ENCODE assay signal across 8 mouse cellular contexts in the genomic region with DNA sequence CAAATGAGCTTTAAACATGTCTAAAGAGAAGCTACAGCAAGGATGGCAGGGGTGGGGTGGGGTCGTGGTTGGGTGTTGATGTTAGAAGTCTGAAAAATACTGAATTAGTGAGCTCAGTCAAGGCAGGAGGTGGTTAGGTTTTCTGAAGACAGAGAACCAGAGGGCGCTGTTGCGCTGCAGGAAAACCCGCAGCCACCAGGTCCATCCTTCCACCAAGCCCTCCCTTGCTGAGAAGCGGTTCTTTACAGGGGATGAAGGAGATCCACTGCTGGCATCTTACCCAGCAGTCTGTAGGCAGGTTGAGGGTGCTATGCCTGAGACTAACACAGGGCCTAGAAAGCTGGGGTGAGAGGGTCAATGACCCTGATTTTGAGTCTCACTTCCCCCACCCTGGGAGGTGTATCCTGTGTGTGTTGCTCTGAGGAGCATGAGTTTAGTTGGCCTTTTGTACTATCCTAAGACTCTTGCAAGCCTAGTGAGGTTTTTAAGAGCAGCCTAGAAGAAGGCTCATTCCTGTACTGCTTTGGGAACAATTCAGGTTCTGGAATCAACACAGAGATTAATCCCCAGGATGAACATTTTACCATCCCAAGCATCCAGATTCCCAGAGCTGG. TPM values are rescaled to one million over a fixed set of nuclear protein-coding genes. Genes with fewer than 3 reads are reported as not detected.
A peak's percentile ranks its signal among the peaks of the same experiment; 100 is the strongest.
DNase-seq lines count a peak whose midpoint lies in the region; ATAC-seq and TF ChIP-seq lines count a peak whose summit lies in the region.

No protein-coding gene starts in this region.

- H3K4me2 ChIP-seq in lung, embryonic 14.5 days = no peak overlapping the region

- peaks cover 37% of the 10 kb centered on the region for H3K4me1 ChIP-seq in G1E (ENCODE audit: insufficient read depth, low read depth, low read length)
- no peaks in the 10 kb centered on the region; the same call in 1 of the 2 replicates for H3K4me1 ChIP-seq in lung, embryonic 14.5 days (ENCODE audit: insufficient read depth)

- H3K27ac ChIP-seq in lung, embryonic 14.5 days (ENCODE audit: low read depth) = no peak overlapping the region

- H3K27me3 ChIP-seq in G1E (ENCODE audit: insufficient read depth, low read length) = no peaks in the 10 kb centered on the region
- no peaks in the 10 kb centered on the region for H3K27me3 ChIP-seq in lung, embryonic 14.5 days (ENCODE audit: insufficient read depth, low read length)

- H3K9ac ChIP-seq in lung, embryonic 14.5 days = peak overlapping the region; percentile 18; the same call in 1 of the 2 replicates

- no peak for ATAC-seq in G1E (ENCODE audit: extremely low read depth, insufficient number of reproducible peaks, low FRiP score, poor library complexity, severe bottlenecking)
- no peak for ATAC-seq in lung, embryonic 14.5 days (ENCODE audit: insufficient read depth)
- ATAC-seq in inflammation-experienced regulatory T-cells, adult 6 months = no peak

- TF ChIP-seq CTCF in G1E (IDR thresholded peaks at IDR 0.05; ENCODE audit: low read depth, low read length) = no peak
- TF ChIP-seq CTCF in lung, embryonic 14.5 days (IDR thresholded peaks at IDR 0.05; ENCODE audit: low read depth) = peak; percentile 71

- no peak overlapping the region for H3K4me3 ChIP-seq in G1E (ENCODE audit: low read depth, low read length)
- no peak overlapping the region for H3K4me3 ChIP-seq in lung, embryonic 14.5 days (ENCODE audit: low read depth, low read length)

- no peaks in the 10 kb centered on the region for H3K36me3 ChIP-seq in G1E (replicated peaks)
- H3K36me3 ChIP-seq in lung, embryonic 14.5 days (ENCODE audit: insufficient read depth) = no peaks in the 10 kb centered on the region

- DNase-seq in A20 (ENCODE audit: low read depth, low spot score) (peak; percentile 55), G1E (ENCODE audit: low spot score) (peak; percentile 24)
- DNase-seq in cerebellum, adult 9-10 months = peak; percentile 82
- DNase-seq in gastrocnemius, adult 18-20 months (ENCODE audit: low spot score) = peak; percentile 66
- DNase-seq in kidney, postnatal 25 days = peak; percentile 74 to 78
- DNase-seq in lung, embryonic 14.5 days = peak; percentile 81
- peak; percentile 31 for DNase-seq in retina, postnatal 7 days (ENCODE audit: low read depth, low spot score)

- H3K9me3 ChIP-seq in G1E (replicated peaks) = no peaks in the 10 kb centered on the region
- H3K9me3 ChIP-seq in lung, embryonic 14.5 days (ENCODE audit: low read depth, low read length) = no peaks in the 10 kb centered on the region

- WGBS in lung, embryonic 14.5 days = 4% methylated on average over 5 of the region's 5 CpGs

RNA-seq across cellular contexts. Expression of a gene that starts 22.1 kb away (rescaled TPM):
- total RNA-seq in G1E (2014; fragmentation: Nextera tagmentation) = not detected in 2 replicates
- total RNA-seq in G1E (2017) = not detected in 2 replicates
- not detected in 2 replicates for polyA plus RNA-seq in G1E (2012)
- under 1 TPM; 0.78 to 0.95 TPM for total RNA-seq in gastrocnemius, adult 18-20 months (2021)
- polyA plus RNA-seq in lung, embryonic 14.5 days (2014; fragmentation: Nextera tagmentation; extraction: Ambion mirVana) = 5.7 and 5.8 TPM in 2 replicates
- polyA plus RNA-seq in inflammation-experienced regulatory T-cells, adult 6 months (2017; shearing (Covaris generic)) = under 1 TPM in 1 of 3 experiments, not detected in 2; 0.40 TPM

RNA-seq across cellular contexts. Expression of a gene that starts 25.6 kb away (rescaled TPM):
- total RNA-seq in G1E (2014; fragmentation: Nextera tagmentation) = not detected in 2 replicates
- total RNA-seq in G1E (2017) = 0.06 TPM in 1 of 2 replicates, not detected in the other
- not detected in 2 replicates for polyA plus RNA-seq in G1E (2012)
- total RNA-seq in gastrocnemius, adult 18-20 months (2021) = 1 to 10 TPM; 2.9 to 3.1 TPM
- 0.38 and 0.45 TPM in 2 replicates for polyA plus RNA-seq in lung, embryonic 14.5 days (2014; fragmentation: Nextera tagmentation; extraction: Ambion mirVana)
- polyA plus RNA-seq in inflammation-experienced regulatory T-cells, adult 6 months (2017; shearing (Covaris generic)) = 1 to 10 TPM in 1 of 3 experiments, not detected in 2; 1.1 TPM

Comparison
In these comparisons a context has a peak if more than half of its experiments do, and no peak if none do; other contexts are left out.
1. DNase-seq: peak in every context shown above with its lines; median percentile 82 in cerebellum, adult 9-10 months; 81 in lung, embryonic 14.5 days; 76 in kidney, postnatal 25 days; 66 in gastrocnemius, adult 18-20 months; 55 in A20; 31 in retina, postnatal 7 days; 24 in G1E.